Mouse (Mus musculus) embryonic fibroblast, embryonic 13.5 days (primary cell): Measurements from ENCODE around the gene Olfml2a.

Source experiments
- CTCF ChIP-seq: IDR thresholded peaks from 2 replicates; pipeline ENCODE4 v1.5.1; 2011; ENCODE audit warnings: mild to moderate bottlenecking, control low read depth, low read length, moderate library complexity, borderline replicate concordance; ENCODE audit not compliant: insufficient read depth
- POLR2A ChIP-seq: IDR thresholded peaks from 2 replicates; pipeline ENCODE4 v1.6.1; 2011; ENCODE audit warnings: low read depth, mild to moderate bottlenecking, control low read depth, low read length, moderate library complexity

- TF ChIP-seq CTCF (no peak), POLR2A (no peak)
These were observed 21.5 kb downstream of the Olfml2a start for GRCm38 (mm10) chr2:38953152-38953883.
